Mouse (Mus musculus): ENCODE measurements at regions not wholly inside any gene's neighbourhood (a gene's known extent, or its start where the extent isn't known, plus 50 kb on each side); places are given as distances from the start of the nearest gene placed in this dataset.
A peak's percentile ranks its signal among the peaks of the same experiment; 100 is the strongest.

- no peak for DNase-seq (ENCODE audit: extremely low spot score in 1 of 2, low spot score in 1 of 2)
Observed at GRCm38 (mm10) chr6:12140596-12140995, 233.0 kb downstream of the Phf14 start.

GRCm38 (mm10) chr6:12145216-12145615 lies 237.6 kb downstream of the Phf14 start:
- DNase-seq (ENCODE audit: extremely low spot score in 1 of 2, low spot score in 1 of 2), result peak in 1 of 2 experiments; percentile 10

- DNase-seq (ENCODE audit: extremely low spot score in 1 of 2, low spot score in 1 of 2), result no peak
Observed at GRCm38 (mm10) chr6:12150613-12151333, 243.2 kb downstream of the Phf14 start.

GRCm38 (mm10) chr6:12163971-12164370 lies 256.4 kb downstream of the Phf14 start:
- no peak for DNase-seq (ENCODE audit: extremely low spot score in 1 of 2, low spot score in 1 of 2)

- no peak for DNase-seq (ENCODE audit: extremely low spot score in 1 of 2, low spot score in 1 of 2)
Observed at GRCm38 (mm10) chr6:12168533-12168932, 260.9 kb downstream of the Phf14 start.

GRCm38 (mm10) chr6:12169431-12169830 lies 261.8 kb downstream of the Phf14 start:
- no peak for DNase-seq (ENCODE audit: extremely low spot score in 1 of 2, low spot score in 1 of 2)

GRCm38 (mm10) chr6:12170722-12171121 lies 263.1 kb downstream of the Phf14 start:
- no peak for DNase-seq (ENCODE audit: extremely low spot score in 1 of 2, low spot score in 1 of 2)

GRCm38 (mm10) chr6:12171189-12171588 lies 263.6 kb downstream of the Phf14 start:
- no peak for DNase-seq (ENCODE audit: extremely low spot score in 1 of 2, low spot score in 1 of 2)

GRCm38 (mm10) chr6:12177996-12178395 lies 270.4 kb downstream of the Phf14 start:
- DNase-seq (ENCODE audit: extremely low spot score in 1 of 2, low spot score in 1 of 2), result peak; percentile 28 to 60

GRCm38 (mm10) chr6:12180951-12181350 lies 273.3 kb downstream of the Phf14 start:
- DNase-seq (ENCODE audit: extremely low spot score in 1 of 2, low spot score in 1 of 2), result no peak

- DNase-seq (ENCODE audit: extremely low spot score in 1 of 2, low spot score in 1 of 2), result no peak
Observed at GRCm38 (mm10) chr6:12210190-12210589, 302.6 kb downstream of the Phf14 start.

GRCm38 (mm10) chr6:12214526-12215177 lies 307.0 kb downstream of the Phf14 start:
- DNase-seq (ENCODE audit: extremely low spot score in 1 of 2, low spot score in 1 of 2), result peak in 1 of 2 experiments; percentile 7

GRCm38 (mm10) chr6:12215178-12215553 lies 307.6 kb downstream of the Phf14 start:
- no peak for DNase-seq (ENCODE audit: extremely low spot score in 1 of 2, low spot score in 1 of 2)

- no peak for DNase-seq (ENCODE audit: extremely low spot score in 1 of 2, low spot score in 1 of 2)
Observed at GRCm38 (mm10) chr6:12244151-12244550, 336.5 kb downstream of the Phf14 start.

- DNase-seq (ENCODE audit: extremely low spot score in 1 of 2, low spot score in 1 of 2), result no peak
Observed at GRCm38 (mm10) chr6:12247975-12248374, 340.4 kb downstream of the Phf14 start.

- peak; percentile 50 to 62 for DNase-seq (ENCODE audit: extremely low spot score in 1 of 2, low spot score in 1 of 2)
Observed at GRCm38 (mm10) chr6:12248599-12248998, 341.0 kb downstream of the Phf14 start.

GRCm38 (mm10) chr6:12254507-12254906 lies 346.9 kb downstream of the Phf14 start:
- peak in 1 of 2 experiments; percentile 22 for DNase-seq (ENCODE audit: extremely low spot score in 1 of 2, low spot score in 1 of 2)

GRCm38 (mm10) chr6:12255434-12255833 lies 347.8 kb downstream of the Phf14 start:
- DNase-seq (ENCODE audit: extremely low spot score in 1 of 2, low spot score in 1 of 2), result no peak

- DNase-seq (ENCODE audit: extremely low spot score in 1 of 2, low spot score in 1 of 2), result no peak
Observed at GRCm38 (mm10) chr6:12258273-12258672, 350.7 kb downstream of the Phf14 start.

GRCm38 (mm10) chr6:12258940-12259481 lies 351.4 kb downstream of the Phf14 start:
- peak in 1 of 2 experiments; percentile 11 for DNase-seq (ENCODE audit: extremely low spot score in 1 of 2, low spot score in 1 of 2)

GRCm38 (mm10) chr6:12259629-12260028 lies 352.0 kb downstream of the Phf14 start:
- DNase-seq (ENCODE audit: extremely low spot score in 1 of 2, low spot score in 1 of 2), result no peak

Data from frontal cortex, adult 2 months (tissue).